Mouse (Mus musculus) erythroid progenitor cell, adult 5-6 weeks (primary cell): Measurements from ENCODE around the gene Prop1. TPM values are rescaled to one million over a fixed set of nuclear protein-coding genes. Genes with fewer than 3 reads are reported as not detected.

Experiments used
- total RNA-seq, 2 experiments: library from RNA; stranded (forward) in 1 of 2; stranded (reverse) in 1 of 2; fragments of 150-400 nt in 1 of 2; fragments of 186-747, 209-891 nt in 1 of 2; gene quantifications; 2 replicates each; pipeline versions ENCODE4 v1.2.3 to v1.2.4; 2015 to 2017; ENCODE audit warnings: low replicate concordance in 2 of 2

Gene Prop1
- total RNA-seq, 2 experiments from 2014 or later = not detected

Other genes starting within 250 kb of the Prop1 start
- gene Zfp354c, start 126.0 kb downstream of the Prop1 start, total RNA-seq (2015; ENCODE audit: low replicate concordance) = 0.36 TPM in 1 of 2 replicates, not detected in the other
- gene Zfp354c, start 126.0 kb downstream of the Prop1 start, total RNA-seq (2017; ENCODE audit: low replicate concordance) = 1.4 TPM in 1 of 2 replicates, not detected in the other
- gene Zfp879, start 112.2 kb downstream of the Prop1 start, total RNA-seq (2015; ENCODE audit: low replicate concordance) = not detected in 2 replicates
- not detected in 2 replicates for gene Zfp879, start 112.2 kb downstream of the Prop1 start, total RNA-seq (2017; ENCODE audit: low replicate concordance)
- gene Grm6, start 103.1 kb downstream of the Prop1 start, total RNA-seq (2015; ENCODE audit: low replicate concordance) = not detected in 2 replicates
- not detected in 2 replicates for gene Grm6, start 103.1 kb downstream of the Prop1 start, total RNA-seq (2017; ENCODE audit: low replicate concordance)
- not detected in 2 replicates for gene Zfp454, start 66.1 kb downstream of the Prop1 start, total RNA-seq (2015; ENCODE audit: low replicate concordance)
- not detected in 2 replicates for gene Zfp454, start 66.1 kb downstream of the Prop1 start, total RNA-seq (2017; ENCODE audit: low replicate concordance)
- not detected in 2 replicates for gene Zfp2, start 37.6 kb downstream of the Prop1 start, total RNA-seq (2015; ENCODE audit: low replicate concordance)
- not detected in 2 replicates for gene Zfp2, start 37.6 kb downstream of the Prop1 start, total RNA-seq (2017; ENCODE audit: low replicate concordance)
- gene Zfp354b, start 22.1 kb downstream of the Prop1 start, total RNA-seq (2015; ENCODE audit: low replicate concordance) = not detected in 2 replicates
- not detected in 2 replicates for gene Zfp354b, start 22.1 kb downstream of the Prop1 start, total RNA-seq (2017; ENCODE audit: low replicate concordance)
- not detected in 2 replicates for gene 4933414I15Rik, start 10.0 kb downstream of the Prop1 start, total RNA-seq (2015; ENCODE audit: low replicate concordance)
- not detected in 2 replicates for gene 4933414I15Rik, start 10.0 kb downstream of the Prop1 start, total RNA-seq (2017; ENCODE audit: low replicate concordance)
- gene Olfr1378, start 12.8 kb upstream of the Prop1 start, total RNA-seq (2015; ENCODE audit: low replicate concordance) = not detected in 2 replicates
- not detected in 2 replicates for gene Olfr1378, start 12.8 kb upstream of the Prop1 start, total RNA-seq (2017; ENCODE audit: low replicate concordance)
- not detected in 2 replicates for gene Olfr1377, start 28.2 kb upstream of the Prop1 start, total RNA-seq (2015; ENCODE audit: low replicate concordance)
- gene Olfr1377, start 28.2 kb upstream of the Prop1 start, total RNA-seq (2017; ENCODE audit: low replicate concordance) = not detected in 2 replicates
- gene Olfr51, start 49.8 kb upstream of the Prop1 start, total RNA-seq (2015; ENCODE audit: low replicate concordance) = not detected in 2 replicates
- gene Olfr51, start 49.8 kb upstream of the Prop1 start, total RNA-seq (2017; ENCODE audit: low replicate concordance) = not detected in 2 replicates
- not detected in 2 replicates for gene Olfr54, start 60.5 kb upstream of the Prop1 start, total RNA-seq (2015; ENCODE audit: low replicate concordance)
- not detected in 2 replicates for gene Olfr54, start 60.5 kb upstream of the Prop1 start, total RNA-seq (2017; ENCODE audit: low replicate concordance)
- gene Olfr1375, start 94.3 kb upstream of the Prop1 start, total RNA-seq (2015; ENCODE audit: low replicate concordance) = not detected in 2 replicates
- gene Olfr1375, start 94.3 kb upstream of the Prop1 start, total RNA-seq (2017; ENCODE audit: low replicate concordance) = not detected in 2 replicates
- not detected in 2 replicates for gene Zfp354a, start 105.5 kb upstream of the Prop1 start, total RNA-seq (2015; ENCODE audit: low replicate concordance)
- gene Zfp354a, start 105.5 kb upstream of the Prop1 start, total RNA-seq (2017; ENCODE audit: low replicate concordance) = not detected in 2 replicates